Mouse (Mus musculus) kidney, adult 10 weeks (tissue): ENCODE data around the gene Ccdc7b. TPM values are rescaled to one million over a fixed set of nuclear protein-coding genes. Genes with fewer than 3 reads are reported as not detected.

ENCODE experiments used
- polyA plus RNA-seq: library from polyadenylated mRNA; stranded (reverse); fragments of 350-450 nt; fragmentation: Illumina TruSeq; extraction: RNeasy Lipid Tissue Mini Kit (QIAGEN cat#74804); gene quantifications from one replicate; pipeline ENCODE4 v1.2.3, GENCODE M21; 2014; ENCODE audit warnings: low read depth, low replicate concordance

The Ccdc7b gene
- not detected for polyA plus RNA-seq

DNA sequence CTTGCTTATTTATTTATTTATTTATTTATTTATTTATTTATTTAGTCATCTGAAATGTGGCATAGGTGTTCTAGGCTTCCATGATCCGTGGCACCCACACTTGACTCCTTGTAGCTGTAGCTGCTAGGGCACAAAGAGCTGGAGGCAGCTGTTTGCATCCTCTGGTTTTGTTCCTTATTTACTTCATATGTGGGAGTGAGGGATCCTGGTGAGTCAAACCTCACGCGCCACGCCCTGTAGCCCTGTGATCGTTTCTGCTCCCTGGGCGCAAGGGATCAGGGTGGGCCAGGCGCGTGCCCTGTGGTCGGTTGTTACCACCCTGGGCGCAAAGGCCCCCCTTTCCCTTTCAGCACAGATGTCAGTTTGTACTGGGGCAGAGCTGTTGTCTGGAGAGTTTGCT, at the start of gene Ccdc7b:
Gene Ccdc7b (plus strand): TSS at position 301 of the 400 bp plus-strand sequence.

GRCm38 (mm10) chr8:129065417-129065816, 1.5 kb upstream of the Ccdc7b start, which contains the start of gene Ccdc7a:
Ccdc7a (minus strand) TSS chr8:129065517.

GRCm38 (mm10) chr8:129131561-129131960, 64.6 kb downstream of the Ccdc7b start, which contains the start of gene Gm10999:
Gm10999 (minus strand) TSS chr8:129131661.

Other genes starting within 250 kb of the Ccdc7b start
- gene Ccdc7a, start 1.6 kb upstream of the Ccdc7b start, polyA plus RNA-seq = not detected
- gene Gm10999, start 64.5 kb downstream of the Ccdc7b start, polyA plus RNA-seq = not detected
- gene 2610044O15Rik8, start 167.3 kb downstream of the Ccdc7b start, polyA plus RNA-seq = 52.6 TPM